Mouse (Mus musculus): ENCODE data around the gene Gpx8. TPM values are rescaled to one million over a fixed set of nuclear protein-coding genes. Genes with fewer than 3 reads are reported as not detected.

The Gpx8 gene
- 26.8 and 32.3 TPM in 2 replicates for total RNA-seq (2014; rRNA removed; ENCODE audit: low replicate concordance)
- polyA plus RNA-seq (2015; fragmentation: Nextera tagmentation; extraction: Ambion mirVana) = 100 and 109 TPM in 2 replicates

DNA sequence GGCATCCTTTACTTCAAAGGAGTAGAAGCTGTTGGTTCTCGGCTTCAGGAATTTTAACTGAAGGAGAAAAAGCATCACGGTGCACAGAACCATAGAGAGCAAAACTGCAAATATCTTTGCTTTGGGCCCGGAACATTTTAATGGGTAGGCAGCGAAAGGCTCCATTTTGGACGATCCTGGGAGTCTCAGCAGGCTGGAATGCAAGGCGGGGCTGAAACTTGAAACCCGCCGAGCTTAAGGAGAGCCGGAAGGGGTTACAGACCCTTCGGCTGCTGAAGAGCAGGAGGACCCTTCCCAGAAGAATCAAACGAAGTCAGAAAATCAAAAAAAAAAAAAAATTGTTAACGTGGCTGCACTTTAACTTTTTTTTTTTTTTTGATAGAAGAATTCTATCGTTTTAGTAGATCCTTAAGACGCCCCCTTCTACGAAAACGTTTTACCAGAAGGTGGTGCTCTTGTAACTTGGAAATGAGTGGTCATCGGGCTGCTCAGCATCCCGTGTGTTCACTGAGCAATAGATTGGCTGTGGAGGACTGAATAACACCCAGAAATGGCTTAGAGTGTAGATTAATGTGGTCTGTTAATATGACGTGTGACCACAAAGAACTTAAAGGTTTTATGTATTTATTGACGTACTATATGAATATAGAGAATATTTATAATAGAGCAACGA is at the start of gene Gpx8:
Gene Gpx8, minus strand, starts transcription at position 200 of the 673 bp plus-strand sequence.
- H3K4me2 ChIP-seq (ENCODE audit: low read depth, low read length) = peak within 1 kb of the TSS; percentile 65
- H3K27me3 ChIP-seq (ENCODE audit: control insufficient read depth, insufficient read depth, low read length) = no peaks in the 10 kb centered on the region
- no peak for TF ChIP-seq EP300 (IDR thresholded peaks at IDR 0.05; ENCODE audit: low read depth)
- peak; percentile 66 for TF ChIP-seq CTCF (IDR thresholded peaks at IDR 0.05; ENCODE audit: low read depth)
- peak within 1 kb of the TSS; percentile 54 for H3K9ac ChIP-seq (replicated peaks; ENCODE audit: low read depth, low read length)
- WGBS = 5% methylated on average over 21 of the region's 21 CpGs
- H3K4me1 ChIP-seq (ENCODE audit: control insufficient read depth, insufficient read depth) = 0 out of 2 replicates have a peak, but pooled peaks cover 7% of the 10 kb centered on the region
- DNase-seq (ENCODE audit: low spot score) = peak; percentile 79
- H3K4me3 ChIP-seq (ENCODE audit: low read depth, low read length) = peak within 1 kb of the TSS; percentile 61
- peak within 1 kb of the TSS; percentile 60 for H3K27ac ChIP-seq (ENCODE audit: low read depth)
- H3K9me3 ChIP-seq (replicated peaks; ENCODE audit: control insufficient read depth, low read length) = no peaks in the 10 kb centered on the region
- ATAC-seq (ENCODE audit: insufficient read depth, low read depth) = peak; percentile 91
- H3K36me3 ChIP-seq (replicated peaks; ENCODE audit: control insufficient read depth, insufficient read depth, low read length) = 0 out of 2 replicates have a peak, but pooled peaks cover 4% of the 10 kb centered on the region

DNA sequence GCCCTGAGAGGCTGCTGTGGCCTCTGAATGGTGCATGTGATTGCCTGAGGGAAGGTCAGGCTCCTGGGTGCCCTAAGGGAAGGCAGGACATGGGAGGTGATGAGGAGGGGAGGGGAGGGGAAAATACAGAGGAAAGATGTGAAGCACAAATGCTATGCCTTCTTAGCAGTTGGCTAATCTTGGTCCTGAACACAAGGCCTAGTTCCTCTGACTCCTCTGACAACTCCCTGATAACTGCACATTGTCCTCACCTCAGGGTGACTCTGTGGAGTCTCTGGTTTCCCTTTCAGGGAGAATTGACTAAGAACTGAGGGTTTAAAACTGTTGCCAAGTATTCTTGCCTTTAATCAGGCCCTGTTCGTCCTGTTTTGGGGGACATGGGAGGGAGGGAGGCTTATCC is 48.4 kb upstream of the Gpx8 start:
- no peak for ATAC-seq (ENCODE audit: insufficient read depth, low read depth)
- no peak overlapping the region for H3K9ac ChIP-seq (replicated peaks; ENCODE audit: low read depth, low read length)

DNA sequence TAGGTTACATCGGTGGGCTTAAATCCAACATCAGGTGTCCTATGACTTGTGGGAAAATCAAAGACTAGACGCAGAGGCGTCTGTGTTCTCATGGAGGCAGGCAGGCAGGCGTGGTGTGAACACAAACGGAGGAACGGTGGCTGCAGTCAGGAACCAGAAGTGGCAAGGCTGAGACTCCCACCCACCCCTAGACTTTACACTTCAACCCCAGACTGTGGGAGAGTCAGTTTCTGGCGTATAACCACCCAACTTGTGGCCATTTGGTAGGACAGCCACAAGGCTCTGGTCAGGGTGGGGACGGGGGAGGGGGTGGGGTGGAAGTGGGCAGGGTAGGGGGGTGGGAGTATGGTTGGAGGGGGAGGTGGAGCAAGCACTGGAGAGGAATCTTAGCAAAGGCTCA is 44.3 kb upstream of the Gpx8 start:
- Histone ChIP-seq H3K9me3 (replicated peaks; ENCODE audit: control insufficient read depth, low read length) (no peaks in the 10 kb centered on the region), H3K4me3 (ENCODE audit: low read depth, low read length) (no peak overlapping the region), H3K4me2 (ENCODE audit: low read depth, low read length) (no peak overlapping the region), H3K9ac (replicated peaks; ENCODE audit: low read depth, low read length) (no peak overlapping the region), H3K27ac (ENCODE audit: low read depth) (no peak overlapping the region), H3K4me1 (ENCODE audit: control insufficient read depth, insufficient read depth) (no peaks in the 10 kb centered on the region), H3K36me3 (replicated peaks; ENCODE audit: control insufficient read depth, insufficient read depth, low read length) (no peaks in the 10 kb centered on the region), H3K27me3 (ENCODE audit: control insufficient read depth, insufficient read depth, low read length) (no peaks in the 10 kb centered on the region)
- TF ChIP-seq CTCF (IDR thresholded peaks at IDR 0.05; ENCODE audit: low read depth) (no peak), EP300 (IDR thresholded peaks at IDR 0.05; ENCODE audit: low read depth) (no peak)
- WGBS = 58% methylated on average over 8 of the region's 8 CpGs
- ATAC-seq (ENCODE audit: insufficient read depth, low read depth) (no peak), DNase-seq (ENCODE audit: low spot score) (no peak)

More for the DNA sequence above, 48.4 kb upstream of the Gpx8 start:
- DNase-seq (ENCODE audit: low spot score) = no peak
- no peaks in the 10 kb centered on the region for H3K4me1 ChIP-seq (ENCODE audit: control insufficient read depth, insufficient read depth)
- WGBS = 63% methylated on average over 1 of the region's 1 CpGs
- TF ChIP-seq EP300 (IDR thresholded peaks at IDR 0.05; ENCODE audit: low read depth) (no peak), CTCF (IDR thresholded peaks at IDR 0.05; ENCODE audit: low read depth) (no peak)
- no peak overlapping the region for H3K4me3 ChIP-seq (ENCODE audit: low read depth, low read length)
- H3K27ac ChIP-seq (ENCODE audit: low read depth) = no peak overlapping the region
- H3K27me3 ChIP-seq (ENCODE audit: control insufficient read depth, insufficient read depth, low read length) = no peaks in the 10 kb centered on the region
- no peaks in the 10 kb centered on the region for H3K9me3 ChIP-seq (replicated peaks; ENCODE audit: control insufficient read depth, low read length)
- no peak overlapping the region for H3K4me2 ChIP-seq (ENCODE audit: low read depth, low read length)
- no peaks in the 10 kb centered on the region for H3K36me3 ChIP-seq (replicated peaks; ENCODE audit: control insufficient read depth, insufficient read depth, low read length)

DNA sequence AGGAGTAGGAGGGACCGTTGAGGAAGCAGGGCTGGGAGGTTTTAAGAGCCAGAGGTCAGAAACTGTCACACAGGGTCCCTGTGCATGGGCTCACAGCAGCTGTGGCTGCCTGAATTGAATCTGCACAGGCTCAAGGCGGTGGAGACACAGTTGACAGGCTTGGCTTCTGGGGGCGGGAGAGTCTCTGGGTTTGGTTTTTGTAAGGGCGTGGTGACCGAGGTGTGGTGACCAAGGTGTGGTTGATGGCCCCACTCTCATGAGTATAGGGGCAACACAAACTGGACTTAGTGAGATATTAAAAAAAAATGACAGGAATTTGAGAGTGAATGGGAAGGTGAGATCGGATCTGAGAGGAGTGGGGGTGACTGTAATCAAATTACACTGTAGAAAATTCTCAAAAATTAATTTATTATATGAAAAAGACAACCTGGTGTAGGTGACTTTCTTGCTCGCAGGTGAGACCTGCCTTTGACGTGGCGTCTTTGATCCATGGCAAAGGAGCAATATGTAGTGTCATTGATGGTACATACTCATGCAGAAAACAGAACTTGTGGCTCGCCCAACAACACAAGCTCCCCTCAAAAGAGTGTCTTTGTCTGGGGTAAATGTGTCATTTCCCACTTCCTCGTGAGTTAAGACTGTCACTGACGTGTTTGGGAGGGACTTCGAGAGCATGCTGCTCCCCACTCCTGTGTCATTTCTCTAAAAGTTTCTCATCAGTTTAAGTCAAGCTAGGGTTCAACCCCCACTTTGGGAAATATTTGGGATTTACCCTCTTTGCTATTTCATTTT is 41.2 kb upstream of the Gpx8 start:
- Histone ChIP-seq H3K9me3 (replicated peaks; ENCODE audit: control insufficient read depth, low read length) (no peaks in the 10 kb centered on the region), H3K9ac (replicated peaks; ENCODE audit: low read depth, low read length) (no peak overlapping the region), H3K27me3 (ENCODE audit: control insufficient read depth, insufficient read depth, low read length) (no peaks in the 10 kb centered on the region), H3K27ac (ENCODE audit: low read depth) (no peak overlapping the region), H3K4me2 (ENCODE audit: low read depth, low read length) (no peak overlapping the region), H3K36me3 (replicated peaks; ENCODE audit: control insufficient read depth, insufficient read depth, low read length) (no peaks in the 10 kb centered on the region), H3K4me3 (ENCODE audit: low read depth, low read length) (no peak overlapping the region), H3K4me1 (ENCODE audit: control insufficient read depth, insufficient read depth) (no peaks in the 10 kb centered on the region)
- TF ChIP-seq EP300 (IDR thresholded peaks at IDR 0.05; ENCODE audit: low read depth) = no peak
- TF ChIP-seq CTCF (IDR thresholded peaks at IDR 0.05; ENCODE audit: low read depth) = no peak
- no peak for DNase-seq (ENCODE audit: low spot score)
- WGBS = 69% methylated on average over 13 of the region's 13 CpGs
- no peak for ATAC-seq (ENCODE audit: insufficient read depth, low read depth)

DNA sequence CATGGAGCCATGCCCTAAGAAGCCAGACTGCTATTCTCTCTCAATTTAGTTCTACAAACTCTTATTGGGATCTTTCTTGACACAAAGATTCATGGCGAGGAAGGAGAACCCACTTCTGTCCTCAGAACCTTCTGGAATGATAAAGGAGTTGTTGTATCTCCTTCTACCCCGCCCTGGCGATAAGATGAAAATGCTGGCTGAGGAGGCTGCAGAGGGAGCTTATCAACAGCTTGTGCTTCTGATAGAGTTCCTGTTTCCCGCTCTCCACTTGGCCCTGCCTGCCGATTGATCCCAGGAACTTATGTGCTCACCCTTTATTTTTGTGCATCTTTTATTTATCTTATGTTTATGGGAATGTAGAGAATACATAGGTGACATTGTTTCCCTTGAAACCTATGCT is 38.5 kb upstream of the Gpx8 start:
- Histone ChIP-seq H3K9ac (replicated peaks; ENCODE audit: low read depth, low read length) (no peak overlapping the region), H3K4me2 (ENCODE audit: low read depth, low read length) (no peak overlapping the region; the same call in 1 of the 2 replicates), H3K27ac (ENCODE audit: low read depth) (no peak overlapping the region), H3K4me3 (ENCODE audit: low read depth, low read length) (no peak overlapping the region), H3K9me3 (replicated peaks; ENCODE audit: control insufficient read depth, low read length) (no peaks in the 10 kb centered on the region), H3K27me3 (ENCODE audit: control insufficient read depth, insufficient read depth, low read length) (no peaks in the 10 kb centered on the region), H3K36me3 (replicated peaks; ENCODE audit: control insufficient read depth, insufficient read depth, low read length) (no peaks in the 10 kb centered on the region), H3K4me1 (ENCODE audit: control insufficient read depth, insufficient read depth) (no peaks in the 10 kb centered on the region)
- DNase-seq (ENCODE audit: low spot score) = no peak
- WGBS = 5% methylated on average over 5 of the region's 5 CpGs
- ATAC-seq (ENCODE audit: insufficient read depth, low read depth) = no peak
- TF ChIP-seq CTCF (IDR thresholded peaks at IDR 0.05; ENCODE audit: low read depth) (no peak), EP300 (IDR thresholded peaks at IDR 0.05; ENCODE audit: low read depth) (no peak)

Data from heart, postnatal 0 days (tissue).